Mouse (Mus musculus) erythroid progenitor cell, adult 5-6 weeks (primary cell): ENCODE measurements around the gene Dus1l. TPM values are rescaled to one million over a fixed set of nuclear protein-coding genes. Genes with fewer than 3 reads are reported as not detected.
A peak's percentile ranks its signal among the peaks of the same experiment; 100 is the strongest.
"Not testable (repeated sequence)": the region's sequence is repeated elsewhere in the genome, so short reads cannot be mapped to it uniquely, and the experiment has no call there.

ENCODE experiments used
- ATAC-seq: replicated peaks from 2 replicates; pipeline ENCODE4 v1.8.0; 2016; ENCODE audit warnings: moderate number of reproducible peaks, mild to moderate bottlenecking, moderate TSS enrichment, inconsistent platforms; ENCODE audit not compliant: poor library complexity, low FRiP score, severe bottlenecking
- total RNA-seq, 2 experiments: library from RNA; stranded (forward) in 1 of 2; stranded (reverse) in 1 of 2; fragments of 150-400 nt in 1 of 2; fragments of 186-747, 209-891 nt in 1 of 2; gene quantifications; 2 replicates each; pipeline versions ENCODE4 v1.2.3 to v1.2.4; 2015 to 2017; ENCODE audit warnings: low replicate concordance in 2 of 2

The Dus1l gene
- total RNA-seq, 2 experiments from 2014 or later = 24.6 to 46.1 TPM

GRCm38 (mm10) chr11:120821076-120821922 lies 25.1 kb upstream of the Dus1l start:
- ATAC-seq = no peak

- no peak for ATAC-seq
Measured at GRCm38 (mm10) chr11:120820546-120820945, 24.3 kb upstream of the Dus1l start.

GRCm38 (mm10) chr11:120819556-120819955 lies 23.4 kb upstream of the Dus1l start:
- no peak for ATAC-seq

GRCm38 (mm10) chr11:120818251-120818650 lies 22.0 kb upstream of the Dus1l start:
- ATAC-seq = no peak

GRCm38 (mm10) chr11:120817358-120817757 lies 21.2 kb upstream of the Dus1l start:
- no peak for ATAC-seq

- ATAC-seq = no peak
Measured at GRCm38 (mm10) chr11:120812068-120812467, 15.9 kb upstream of the Dus1l start.

- no peak for ATAC-seq
Measured at GRCm38 (mm10) chr11:120808010-120808409, 11.8 kb upstream of the Dus1l start.

GRCm38 (mm10) chr11:120805375-120806298 lies 9.4 kb upstream of the Dus1l start:
- no peak for ATAC-seq

GRCm38 (mm10) chr11:120804769-120805168 lies 8.6 kb upstream of the Dus1l start:
- ATAC-seq = no peak

GRCm38 (mm10) chr11:120804274-120804673 lies 8.1 kb upstream of the Dus1l start:
- no peak for ATAC-seq

GRCm38 (mm10) chr11:120800061-120800904 lies 4.1 kb upstream of the Dus1l start:
- peak; percentile 74 for ATAC-seq

GRCm38 (mm10) chr11:120799316-120799890 lies 3.2 kb upstream of the Dus1l start:
- ATAC-seq = no peak

- ATAC-seq = no peak
Measured at GRCm38 (mm10) chr11:120798244-120798643, 2.0 kb upstream of the Dus1l start.

GRCm38 (mm10) chr11:120796614-120796946 lies 377 bp upstream of the Dus1l start:
- ATAC-seq = peak; percentile 27

- ATAC-seq = no peak
Measured at GRCm38 (mm10) chr11:120792652-120793051, 3.6 kb downstream of the Dus1l start.

- no peak for ATAC-seq
Measured at GRCm38 (mm10) chr11:120789810-120790209, 6.4 kb downstream of the Dus1l start.

GRCm38 (mm10) chr11:120789355-120789754 lies 6.8 kb downstream of the Dus1l start:
- no peak for ATAC-seq

- ATAC-seq = not testable (repeated sequence)
Measured at GRCm38 (mm10) chr11:120788460-120788859, 7.7 kb downstream of the Dus1l start.

- ATAC-seq = no peak
Measured at GRCm38 (mm10) chr11:120785145-120785544, 11.1 kb downstream of the Dus1l start.
